25 mouse cellular contexts compared by ENCODE assay signal in the genomic region with DNA sequence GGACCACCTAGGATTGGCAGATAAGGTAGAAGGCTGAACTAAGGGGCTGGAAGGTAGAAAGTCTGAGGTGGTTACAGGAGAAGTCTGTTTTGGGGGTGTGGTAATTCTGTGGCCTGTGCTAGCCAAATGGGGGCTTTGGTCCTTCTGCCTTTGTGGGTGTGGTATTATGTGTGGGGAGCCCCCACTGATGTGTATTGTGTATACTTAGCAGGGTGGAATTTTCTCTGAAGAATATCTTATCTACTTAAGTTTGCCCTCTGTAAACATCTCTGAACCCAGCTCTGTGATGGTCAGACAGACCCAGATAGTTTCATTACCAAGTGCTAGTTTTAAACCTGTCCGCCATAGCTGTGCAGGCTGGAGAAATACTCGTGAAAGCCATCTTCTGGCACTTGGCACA.
DNase-seq lines count a peak whose midpoint lies in the region; ATAC-seq and TF ChIP-seq lines count a peak whose summit lies in the region.
"Had no signal": no experiment of that assay in that cellular context is flagged by ENCODE, and none has a peak within 500 bp of the region (broad histone marks: within the 10 kb centered on the region; RNA-seq: fewer than 3 reads in every experiment).

No protein-coding gene starts in this region.

- WGBS in embryonic facial prominence, embryonic 11.5 days, result 90% methylated on average over 2 of the region's 2 CpGs
- WGBS in embryonic facial prominence, embryonic 10.5 days, result 84% methylated on average over 2 of the region's 2 CpGs
- WGBS in intestine, embryonic 14.5 days, result 57% methylated on average over 2 of the region's 2 CpGs
- WGBS in intestine, postnatal 0 days, result 55% methylated on average over 2 of the region's 2 CpGs
- WGBS in stomach, embryonic 14.5 days, result 70% methylated on average over 2 of the region's 2 CpGs
- WGBS in stomach, postnatal 0 days, result 69% methylated on average over 2 of the region's 2 CpGs

- no peaks in the 10 kb centered on the region for H3K4me1 ChIP-seq in embryonic facial prominence, embryonic 11.5 days (ENCODE audit: control insufficient read depth, insufficient read depth, low read length)
- H3K4me1 ChIP-seq in embryonic facial prominence, embryonic 10.5 days, result peaks cover 24% of the 10 kb centered on the region
- H3K4me1 ChIP-seq in intestine, embryonic 14.5 days (replicated peaks; ENCODE audit: control insufficient read depth, insufficient read depth, low read length), result no peaks in the 10 kb centered on the region
- no peaks in the 10 kb centered on the region for H3K4me1 ChIP-seq in intestine, postnatal 0 days (replicated peaks; ENCODE audit: control insufficient read depth, insufficient read depth, low read length)
- H3K4me1 ChIP-seq in stomach, embryonic 14.5 days (ENCODE audit: control insufficient read depth, insufficient read depth, low read length), result no peaks in the 10 kb centered on the region
- no peaks in the 10 kb centered on the region for H3K4me1 ChIP-seq in stomach, postnatal 0 days (replicated peaks; ENCODE audit: control insufficient read depth, insufficient read depth)
- H3K4me1 ChIP-seq: embryonic facial prominence, embryonic 15.5 days; forebrain, embryonic 15.5 days; hindbrain, embryonic 15.5 days had no signal

- H3K4me2 ChIP-seq in embryonic facial prominence, embryonic 11.5 days (ENCODE audit: low read depth, low read length), result no peak overlapping the region
- H3K4me2 ChIP-seq in intestine, embryonic 14.5 days (ENCODE audit: low read length), result no peak overlapping the region
- no peak overlapping the region for H3K4me2 ChIP-seq in intestine, postnatal 0 days (replicated peaks; ENCODE audit: low read depth)
- H3K4me2 ChIP-seq in stomach, embryonic 14.5 days (replicated peaks; ENCODE audit: low read depth, low read length), result no peak overlapping the region
- H3K4me2 ChIP-seq in stomach, postnatal 0 days (replicated peaks; ENCODE audit: low read depth), result no peak overlapping the region
- H3K4me2 ChIP-seq: embryonic facial prominence, embryonic 12.5 days; embryonic facial prominence, embryonic 15.5 days; forebrain, embryonic 15.5 days; heart, embryonic 12.5 days; heart, embryonic 15.5 days; hindbrain, embryonic 12.5 days; hindbrain, embryonic 15.5 days had no signal

- 0 out of 2 replicates have a peak, but pooled peaks have one; percentile 39 for ATAC-seq in embryonic facial prominence, embryonic 11.5 days (replicated peaks; ENCODE audit: insufficient number of reproducible peaks, low FRiP score, low TSS enrichment, low read depth)
- peak; percentile 40 for ATAC-seq in intestine, embryonic 14.5 days (replicated peaks; ENCODE audit: low FRiP score, low TSS enrichment, low read depth)
- no peak for ATAC-seq in intestine, postnatal 0 days
- peak; percentile 60 for ATAC-seq in stomach, embryonic 14.5 days (ENCODE audit: insufficient number of reproducible peaks, insufficient read depth, low FRiP score, low read depth)
- 0 out of 2 replicates have a peak, but pooled peaks have one; percentile 40 for ATAC-seq in stomach, postnatal 0 days (ENCODE audit: low FRiP score, low TSS enrichment)
- ATAC-seq: activated CD4-positive, CD25-positive, alpha-beta regulatory T cell, adult 4 months; forebrain, embryonic 15.5 days had no signal

- no peak overlapping the region for H3K27ac ChIP-seq in embryonic facial prominence, embryonic 11.5 days (replicated peaks; ENCODE audit: low read depth, low read length)
- no peak overlapping the region for H3K27ac ChIP-seq in embryonic facial prominence, embryonic 10.5 days (replicated peaks)
- H3K27ac ChIP-seq in intestine, embryonic 14.5 days (ENCODE audit: low read depth), result no peak overlapping the region
- H3K27ac ChIP-seq in intestine, postnatal 0 days (ENCODE audit: low read depth, low read length), result no peak overlapping the region
- no peak overlapping the region for H3K27ac ChIP-seq in stomach, embryonic 14.5 days (ENCODE audit: low read length)
- H3K27ac ChIP-seq in stomach, postnatal 0 days (replicated peaks), result no peak overlapping the region
- H3K27ac ChIP-seq: embryonic facial prominence, embryonic 12.5 days; embryonic facial prominence, embryonic 15.5 days; forebrain, embryonic 15.5 days; heart, embryonic 15.5 days; hindbrain, embryonic 12.5 days; hindbrain, embryonic 15.5 days had no signal

- H3K4me3 ChIP-seq in embryonic facial prominence, embryonic 11.5 days (ENCODE audit: low read depth, low read length), result no peak overlapping the region
- no peak overlapping the region for H3K4me3 ChIP-seq in embryonic facial prominence, embryonic 10.5 days
- no peak overlapping the region for H3K4me3 ChIP-seq in intestine, embryonic 14.5 days (ENCODE audit: low read depth, low read length)
- H3K4me3 ChIP-seq in intestine, postnatal 0 days (ENCODE audit: low read depth, low read length), result no peak overlapping the region
- no peak overlapping the region for H3K4me3 ChIP-seq in stomach, embryonic 14.5 days (ENCODE audit: low read depth, low read length)
- H3K4me3 ChIP-seq in stomach, postnatal 0 days (ENCODE audit: low read depth, low read length), result no peak overlapping the region
- H3K4me3 ChIP-seq: embryonic facial prominence, embryonic 12.5 days; embryonic facial prominence, embryonic 15.5 days; forebrain, embryonic 15.5 days; heart, embryonic 12.5 days; heart, embryonic 15.5 days; hindbrain, embryonic 12.5 days; hindbrain, embryonic 15.5 days had no signal

- no peak overlapping the region for H3K9ac ChIP-seq in embryonic facial prominence, embryonic 11.5 days (replicated peaks; ENCODE audit: low read length)
- H3K9ac ChIP-seq in intestine, embryonic 14.5 days (ENCODE audit: low read length), result no peak overlapping the region
- no peak overlapping the region for H3K9ac ChIP-seq in intestine, postnatal 0 days (ENCODE audit: low read depth, low read length)
- no peak overlapping the region for H3K9ac ChIP-seq in stomach, embryonic 14.5 days (replicated peaks; ENCODE audit: low read depth, low read length)
- H3K9ac ChIP-seq in stomach, postnatal 0 days (ENCODE audit: low read length), result no peak overlapping the region
- H3K9ac ChIP-seq: embryonic facial prominence, embryonic 12.5 days; embryonic facial prominence, embryonic 15.5 days; forebrain, embryonic 15.5 days; heart, embryonic 12.5 days; heart, embryonic 15.5 days; hindbrain, embryonic 12.5 days; hindbrain, embryonic 15.5 days had no signal

- H3K36me3 ChIP-seq in embryonic facial prominence, embryonic 11.5 days (replicated peaks; ENCODE audit: control insufficient read depth, insufficient read depth, low read depth, low read length), result no peaks in the 10 kb centered on the region
- H3K36me3 ChIP-seq in embryonic facial prominence, embryonic 10.5 days (replicated peaks), result 0 out of 2 replicates have a peak, but pooled peaks cover 13% of the 10 kb centered on the region
- H3K36me3 ChIP-seq in intestine, embryonic 14.5 days (ENCODE audit: control insufficient read depth, insufficient read depth, low read length), result peaks cover 7% of the 10 kb centered on the region; the same call in 1 of the 2 replicates
- no peaks in the 10 kb centered on the region for H3K36me3 ChIP-seq in intestine, postnatal 0 days (ENCODE audit: control insufficient read depth, insufficient read depth)
- H3K36me3 ChIP-seq in stomach, embryonic 14.5 days (ENCODE audit: control insufficient read depth, insufficient read depth, low read length), result no peaks in the 10 kb centered on the region; the same call in 1 of the 2 replicates
- H3K36me3 ChIP-seq in stomach, postnatal 0 days (ENCODE audit: control insufficient read depth, insufficient read depth, low read length), result no peaks in the 10 kb centered on the region
- H3K36me3 ChIP-seq: embryonic facial prominence, embryonic 12.5 days; embryonic facial prominence, embryonic 15.5 days; forebrain, embryonic 15.5 days; heart, embryonic 12.5 days; heart, embryonic 15.5 days; hindbrain, embryonic 12.5 days; hindbrain, embryonic 15.5 days had no signal

- DNase-seq in embryonic facial prominence, embryonic 11.5 days (ENCODE audit: low spot score), result no peak
- DNase-seq in embryonic facial prominence, embryonic 10.5 days (ENCODE audit: low spot score), result no peak
- no peak for DNase-seq in intestine, embryonic 14.5 days (ENCODE audit: low spot score)
- DNase-seq in stomach, postnatal 0 days (ENCODE audit: low spot score), result no peak
- DNase-seq in layer of hippocampus, adult 9-11 months, result no peak
- DNase-seq: adrenal gland, adult 8-10 months; adrenal gland, postnatal 25 days; cerebellum, adult 11-12 months; cerebellum, adult 8-10 months; cerebellum, postnatal 10 days; cerebellum, postnatal 36 days; embryo, embryonic 11 days; gastrocnemius, postnatal 10 days; gastrocnemius, postnatal 36 days; heart, postnatal 14 days had no signal

- no peak for TF ChIP-seq EP300 in stomach, postnatal 0 days (optimal IDR thresholded peaks at IDR 0.05)

- no peaks in the 10 kb centered on the region for H3K9me3 ChIP-seq in embryonic facial prominence, embryonic 11.5 days (replicated peaks; ENCODE audit: control insufficient read depth, low read length)
- H3K9me3 ChIP-seq in embryonic facial prominence, embryonic 10.5 days, result no peaks in the 10 kb centered on the region
- H3K9me3 ChIP-seq in intestine, embryonic 14.5 days (ENCODE audit: control insufficient read depth, low read length), result no peaks in the 10 kb centered on the region
- H3K9me3 ChIP-seq in intestine, postnatal 0 days (ENCODE audit: control insufficient read depth), result no peaks in the 10 kb centered on the region
- no peaks in the 10 kb centered on the region for H3K9me3 ChIP-seq in stomach, embryonic 14.5 days (ENCODE audit: control insufficient read depth, low read depth, low read length)
- H3K9me3 ChIP-seq in stomach, postnatal 0 days (ENCODE audit: control insufficient read depth, low read length), result no peaks in the 10 kb centered on the region
- H3K9me3 ChIP-seq: embryonic facial prominence, embryonic 12.5 days; embryonic facial prominence, embryonic 15.5 days; forebrain, embryonic 15.5 days; heart, embryonic 12.5 days; heart, embryonic 15.5 days; hindbrain, embryonic 12.5 days; hindbrain, embryonic 15.5 days had no signal

- H3K27me3 ChIP-seq in embryonic facial prominence, embryonic 11.5 days (ENCODE audit: control insufficient read depth, insufficient read depth, low read length), result no peaks in the 10 kb centered on the region
- H3K27me3 ChIP-seq in embryonic facial prominence, embryonic 10.5 days (replicated peaks; ENCODE audit: low read depth, poor library complexity, severe bottlenecking), result no peaks in the 10 kb centered on the region
- no peaks in the 10 kb centered on the region for H3K27me3 ChIP-seq in intestine, embryonic 14.5 days (replicated peaks; ENCODE audit: control insufficient read depth, insufficient read depth, low read length)
- no peaks in the 10 kb centered on the region for H3K27me3 ChIP-seq in intestine, postnatal 0 days (replicated peaks; ENCODE audit: control insufficient read depth, insufficient read depth, low read length)
- no peaks in the 10 kb centered on the region for H3K27me3 ChIP-seq in stomach, embryonic 14.5 days (ENCODE audit: control insufficient read depth, insufficient read depth, low read length)
- no peaks in the 10 kb centered on the region for H3K27me3 ChIP-seq in stomach, postnatal 0 days (ENCODE audit: control insufficient read depth, insufficient read depth, low read length)
- H3K27me3 ChIP-seq: embryonic facial prominence, embryonic 12.5 days; embryonic facial prominence, embryonic 15.5 days; forebrain, embryonic 15.5 days; heart, embryonic 12.5 days; heart, embryonic 15.5 days; hindbrain, embryonic 12.5 days; hindbrain, embryonic 15.5 days had no signal

- no peak for TF ChIP-seq CTCF in intestine, postnatal 0 days (IDR thresholded peaks at IDR 0.05; ENCODE audit: low read depth)
- TF ChIP-seq CTCF in stomach, postnatal 0 days (IDR thresholded peaks at IDR 0.05; ENCODE audit: low read depth), result no peak
